Mouse (Mus musculus) layer of hippocampus, adult 2 months (tissue): ENCODE measurements at regions not wholly inside any gene's neighbourhood (a gene's known extent, or its start where the extent isn't known, plus 50 kb on each side); places are given as distances from the start of the nearest gene placed in this dataset.

Experiments
- DNase-seq, 2 experiments: peaks; one replicate each; pipeline ENCODE4 v3.0.0; 2022; ENCODE audit warnings: low spot score in 2 of 2
- H3K27ac ChIP-seq: fragments of 200-600 bp; 2 replicates; pipeline ENCODE4 v1.8.1; 2022
- H3K4me3 ChIP-seq: fragments of 200-600 bp; 2 replicates; pipeline ENCODE4 v1.8.1; 2022; ENCODE audit warnings: mild to moderate bottlenecking
- CTCF ChIP-seq: fragments of 200-600 bp; conservative IDR thresholded peaks from 2 replicates; pipeline ENCODE4 v1.8.1; 2022; ENCODE audit warnings: antibody characterized with exemption, mild to moderate bottlenecking, moderate library complexity

- no peak for DNase-seq
Measured at GRCm38 (mm10) chr2:47053689-47054088, 1760.2 kb upstream of the Acvr2a start.

GRCm38 (mm10) chr2:47074191-47074590 lies 1739.7 kb upstream of the Acvr2a start:
- Histone ChIP-seq H3K27ac (no peak overlapping the region), H3K4me3 (no peak overlapping the region)
- no peak for TF ChIP-seq CTCF
- no peak for DNase-seq

More at GRCm38 (mm10) chr2:47053689-47054088, 1760.2 kb upstream of the Acvr2a start:
- no peak overlapping the region for H3K27ac ChIP-seq
- H3K4me3 ChIP-seq = no peak overlapping the region
- peak; percentile 60 for TF ChIP-seq CTCF

GRCm38 (mm10) chr2:47075225-47075624 lies 1738.7 kb upstream of the Acvr2a start:
- H3K27ac ChIP-seq = no peak overlapping the region
- no peak for TF ChIP-seq CTCF
- H3K4me3 ChIP-seq = no peak overlapping the region
- no peak for DNase-seq

DNA sequence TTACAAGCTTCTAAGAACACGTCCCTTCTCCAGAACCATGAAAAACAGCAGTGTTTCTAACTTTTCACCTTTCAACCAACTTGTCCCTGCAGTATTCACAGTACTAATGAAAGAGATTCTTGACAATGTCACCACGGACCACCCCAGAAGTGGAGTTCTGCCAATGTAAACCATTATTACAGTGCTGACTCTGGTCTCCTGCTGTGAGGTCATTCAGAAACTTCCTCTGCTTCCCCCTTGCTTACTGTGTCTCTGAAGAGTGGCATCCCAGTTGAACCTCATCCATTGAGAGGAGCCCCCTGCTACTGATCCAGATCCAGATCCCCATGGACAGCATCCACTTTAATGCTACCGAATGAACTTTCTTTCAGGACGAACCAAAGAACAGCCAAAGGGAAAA lies 1725.3 kb upstream of the Acvr2a start:
- TF ChIP-seq CTCF = no peak
- no peak for DNase-seq
- Histone ChIP-seq H3K27ac (no peak overlapping the region), H3K4me3 (no peak overlapping the region)

DNA sequence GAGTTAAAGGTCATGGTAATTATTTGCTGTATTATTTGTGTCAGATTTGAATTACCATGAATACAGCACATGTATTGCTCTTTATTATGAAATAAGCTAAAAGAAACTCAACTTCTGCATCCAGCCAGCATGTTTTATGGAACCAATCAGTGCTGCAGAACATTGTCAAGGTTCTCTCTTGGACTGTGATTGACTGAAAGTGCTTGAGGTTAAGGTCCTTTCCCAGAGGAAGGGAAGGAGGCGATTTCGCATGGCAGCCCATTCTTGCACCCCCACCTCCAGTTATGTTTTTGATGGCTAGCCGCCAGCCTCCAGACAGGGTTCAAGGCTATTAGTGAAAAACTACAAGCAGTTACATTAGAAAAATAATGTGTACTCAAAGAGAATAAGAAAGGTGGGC lies 1717.9 kb upstream of the Acvr2a start:
- no peak for TF ChIP-seq CTCF
- DNase-seq = no peak

GRCm38 (mm10) chr2:47139435-47139834 lies 1674.5 kb upstream of the Acvr2a start:
- DNase-seq = no peak
- Histone ChIP-seq H3K4me3 (no peak overlapping the region), H3K27ac (no peak overlapping the region)
- TF ChIP-seq CTCF = no peak

More for the DNA sequence above, 1717.9 kb upstream of the Acvr2a start:
- no peak overlapping the region for H3K4me3 ChIP-seq
- H3K27ac ChIP-seq = no peak overlapping the region

DNA sequence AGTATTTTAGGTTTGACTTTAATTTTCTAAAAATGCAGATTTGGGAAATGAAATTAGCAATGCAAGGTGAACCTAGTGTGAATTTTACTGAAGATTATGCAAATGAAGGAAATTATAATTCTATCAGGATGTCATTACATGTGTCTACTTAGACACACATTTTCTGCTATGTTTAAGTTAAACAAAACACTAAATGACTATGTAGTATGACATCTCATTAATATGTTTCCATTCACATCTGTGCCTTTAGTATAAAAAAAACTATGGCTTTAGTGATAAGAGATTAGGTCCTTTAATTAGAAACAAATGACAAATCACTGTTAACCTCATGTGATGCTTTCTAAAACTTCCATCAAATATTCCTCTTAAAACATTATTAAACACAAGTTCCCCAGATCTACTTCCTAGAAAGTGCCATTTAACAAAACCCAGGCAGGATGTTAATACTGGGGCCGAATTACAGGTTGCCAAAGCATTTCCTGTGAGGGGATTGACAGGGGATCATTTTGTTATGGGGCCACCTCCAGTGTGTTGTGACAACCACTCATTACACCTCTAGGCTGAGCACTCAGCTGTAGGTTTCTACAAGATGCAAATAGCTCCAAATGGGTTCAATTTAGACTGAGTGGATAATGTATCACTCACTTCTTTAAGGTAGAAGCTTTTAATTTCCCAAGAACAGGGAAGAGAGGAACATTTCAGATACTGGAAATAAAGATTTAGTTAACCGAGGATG lies 1629.7 kb upstream of the Acvr2a start:
- no peak for TF ChIP-seq CTCF
- Histone ChIP-seq H3K27ac (no peak overlapping the region), H3K4me3 (no peak overlapping the region)
- no peak for DNase-seq
